8 mouse cellular contexts compared by ENCODE assay signal in the genomic region with DNA sequence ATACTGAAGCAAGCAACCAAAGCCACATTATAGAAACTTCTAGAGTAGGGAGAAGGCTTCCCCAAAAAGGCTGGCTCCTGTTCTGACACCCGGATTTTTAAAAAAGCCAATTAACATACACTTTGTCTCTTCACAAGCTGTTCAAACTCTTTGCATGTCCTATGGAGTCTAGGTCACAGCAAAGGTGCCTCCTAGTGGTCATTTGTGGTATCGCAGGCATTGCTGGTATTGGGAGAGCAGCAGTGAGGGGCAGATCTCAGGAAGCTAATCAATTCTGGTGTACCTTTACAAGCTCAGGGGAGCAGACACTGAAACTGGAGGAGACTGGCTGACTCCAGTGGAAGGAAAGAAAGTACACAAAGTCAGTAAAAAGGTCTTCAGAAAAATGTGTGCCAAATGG. TPM values are rescaled to one million over a fixed set of nuclear protein-coding genes. Genes with fewer than 3 reads are reported as not detected.
DNase-seq lines count a peak whose midpoint lies in the region; ATAC-seq lines count a peak whose summit lies in the region.

No protein-coding gene starts in this region.

- no peak overlapping the region for H3K9ac ChIP-seq in hindbrain, embryonic 16.5 days (ENCODE audit: low read depth, low read length)

- H3K4me1 ChIP-seq in hindbrain, embryonic 16.5 days (ENCODE audit: control insufficient read depth, insufficient read depth, low read depth, low read length) = no peaks in the 10 kb centered on the region

- DNase-seq in T-cell, adult 2 months (ENCODE audit: low spot score) = peak; percentile 62
- DNase-seq in cerebellum, adult 9-11 months = peak; percentile 69
- DNase-seq in frontal cortex, postnatal 14 days (ENCODE audit: low spot score in 2 of 2) = peak; percentile 74 to 93
- DNase-seq in layer of hippocampus, postnatal 25 days (ENCODE audit: extremely low spot score in 1 of 2, low spot score in 1 of 2) = peak; percentile 94 to 99
- DNase-seq in lung, postnatal 4 days = peak; percentile 68 to 88
- peak; percentile 79 for DNase-seq in right cerebral cortex, adult 18-20 months
- peak; percentile 51 to 79 for DNase-seq in urinary bladder, adult 18-20 months (ENCODE audit: low spot score in 2 of 2)

- no peak overlapping the region for H3K27ac ChIP-seq in hindbrain, embryonic 16.5 days (ENCODE audit: low read depth, low read length)

- peaks cover 32% of the 10 kb centered on the region for H3K36me3 ChIP-seq in hindbrain, embryonic 16.5 days (ENCODE audit: control insufficient read depth, insufficient read depth, low read length)

- no peak overlapping the region for H3K4me3 ChIP-seq in hindbrain, embryonic 16.5 days (ENCODE audit: low read length)

- H3K27me3 ChIP-seq in hindbrain, embryonic 16.5 days (replicated peaks; ENCODE audit: control insufficient read depth, insufficient read depth, low read length) = no peaks in the 10 kb centered on the region

- WGBS in hindbrain, embryonic 16.5 days = 6% methylated on average over 2 of the region's 2 CpGs

- H3K9me3 ChIP-seq in hindbrain, embryonic 16.5 days (ENCODE audit: control insufficient read depth, low read length) = no peaks in the 10 kb centered on the region

- peak; percentile 71 for ATAC-seq in hindbrain, embryonic 16.5 days

- no peak overlapping the region for H3K4me2 ChIP-seq in hindbrain, embryonic 16.5 days (ENCODE audit: low read length)

RNA-seq across cellular contexts. Expression of a gene that starts 6.2 kb away (rescaled TPM):
- polyA plus RNA-seq in hindbrain, embryonic 16.5 days (2015; fragmentation: Nextera tagmentation; extraction: Ambion mirVana) = not detected in 2 replicates
- not detected for total RNA-seq in layer of hippocampus, postnatal 25 days (2021)

RNA-seq across cellular contexts. Expression of a gene that starts 8.3 kb away (rescaled TPM):
- 43.6 and 44.7 TPM in 2 replicates for polyA plus RNA-seq in hindbrain, embryonic 16.5 days (2015; fragmentation: Nextera tagmentation; extraction: Ambion mirVana)
- 10 to 100 TPM; 21.5 to 28.5 TPM for total RNA-seq in layer of hippocampus, postnatal 25 days (2021)

RNA-seq across cellular contexts. Expression of a gene that starts 45.3 kb away (rescaled TPM):
- 7.1 and 7.4 TPM in 2 replicates for polyA plus RNA-seq in hindbrain, embryonic 16.5 days (2015; fragmentation: Nextera tagmentation; extraction: Ambion mirVana)
- total RNA-seq in layer of hippocampus, postnatal 25 days (2021) = 10 to 100 TPM; 52.7 to 63.8 TPM
